Mouse (Mus musculus) lung, embryonic 14.5 days (tissue): ENCODE data around the gene Aff1. TPM values are rescaled to one million over a fixed set of nuclear protein-coding genes. Genes with fewer than 3 reads are reported as not detected.

ENCODE experiments used
- ATAC-seq: fragments of 200-750 bp; cut with Nextera tagmentation; 2 replicates; pipeline ENCODE4 v1.8.0; 2017; ENCODE audit warnings: mild to moderate bottlenecking, moderate TSS enrichment, moderate library complexity; ENCODE audit not compliant: insufficient read depth
- DNase-seq: peaks from one replicate; pipeline ENCODE4 v3.0.0-alpha.2; 2015
- H3K27ac ChIP-seq: fragments of 300-500 bp; sonication (generic); 2 replicates; pipeline ENCODE4 v1.5.1; 2014; ENCODE audit warnings: low read depth, mild to moderate bottlenecking, moderate library complexity
- H3K27me3 ChIP-seq: fragments of 300-500 bp; sonication (generic); 2 replicates; pipeline ENCODE4 v1.6.1; 2014; ENCODE audit warnings: low read length, control low read depth; ENCODE audit not compliant: insufficient read depth
- H3K36me3 ChIP-seq: fragments of 300-500 bp; sonication (generic); 2 replicates; pipeline ENCODE4 v1.6.1; 2014; ENCODE audit warnings: control low read depth; ENCODE audit not compliant: insufficient read depth
- H3K4me1 ChIP-seq: fragments of 300-500 bp; sonication (generic); 2 replicates; pipeline ENCODE4 v1.6.1; 2014; ENCODE audit warnings: antibody characterized with exemption, control low read depth; ENCODE audit not compliant: insufficient read depth
- H3K4me2 ChIP-seq: fragments of 300-500 bp; sonication (generic); 2 replicates; pipeline ENCODE4 v1.6.1; 2014; ENCODE audit warnings: mild to moderate bottlenecking
- H3K4me3 ChIP-seq: fragments of 300-500 bp; sonication (generic); 2 replicates; pipeline ENCODE4 v1.5.1; 2014; ENCODE audit warnings: low read depth, low read length
- H3K9ac ChIP-seq: fragments of 300-500 bp; sonication (generic); 2 replicates; pipeline ENCODE4 v1.6.1; 2014
- H3K9me3 ChIP-seq: fragments of 300-500 bp; sonication (generic); 2 replicates; pipeline ENCODE4 v1.6.1; 2016; ENCODE audit warnings: low read depth, low read length, control low read depth
- CTCF ChIP-seq: IDR thresholded peaks from 2 replicates; pipeline ENCODE4 v1.5.1; 2016; ENCODE audit warnings: antibody characterized with exemption, low read depth
- WGBS: fragments of 180-500 bp; shearing (Covaris S2); extraction: QIAGEN DNeasy Blood & Tissue Kit; methylation state at CpG from one replicate; pipeline ENCODE4 v1.1.7; 2014; 5-methylcytosine and 5-hydroxymethylcytosine counted together
- polyA plus RNA-seq: library from polyadenylated mRNA; unstranded; fragments of >200 nt; fragmentation: Nextera tagmentation; extraction: Ambion mirVana; gene quantifications from 2 replicates; pipeline ENCODE4 v1.2.1, GENCODE M21; 2014

The Aff1 gene
- polyA plus RNA-seq, 1 experiment from 2014 or later, result 7.1 TPM

- no peak for DNase-seq
- no peak for ATAC-seq
- Histone ChIP-seq H3K9me3 (no peaks in the 10 kb centered on the region), H3K36me3 (no peaks in the 10 kb centered on the region), H3K27me3 (0 out of 2 replicates have a peak, but pooled peaks cover 3% of the 10 kb centered on the region), H3K4me2 (no peak overlapping the region), H3K4me3 (no peak overlapping the region), H3K4me1 (0 out of 2 replicates have a peak, but pooled peaks cover 6% of the 10 kb centered on the region), H3K9ac (no peak overlapping the region), H3K27ac (no peak overlapping the region)
- 25% methylated on average over 3 of the region's 3 CpGs for WGBS
- no peak for TF ChIP-seq CTCF
Measured at GRCm38 (mm10) chr5:103724823-103725222, 32.6 kb downstream of the Aff1 start.

GRCm38 (mm10) chr5:103725268-103726149, 33.3 kb downstream of the Aff1 start:
- 56% methylated on average over 9 of the region's 9 CpGs for WGBS
- Histone ChIP-seq H3K4me3 (no peak overlapping the region), H3K36me3 (no peaks in the 10 kb centered on the region), H3K9ac (no peak overlapping the region), H3K27ac (no peak overlapping the region), H3K9me3 (no peaks in the 10 kb centered on the region), H3K27me3 (0 out of 2 replicates have a peak, but pooled peaks cover 3% of the 10 kb centered on the region), H3K4me2 (no peak overlapping the region), H3K4me1 (0 out of 2 replicates have a peak, but pooled peaks cover 6% of the 10 kb centered on the region)
- no peak for TF ChIP-seq CTCF
- DNase-seq, result no peak
- ATAC-seq, result no peak

GRCm38 (mm10) chr5:103726281-103726938, 34.2 kb downstream of the Aff1 start:
- Histone ChIP-seq H3K4me3 (no peak overlapping the region), H3K9ac (no peak overlapping the region), H3K4me1 (0 out of 2 replicates have a peak, but pooled peaks cover 6% of the 10 kb centered on the region), H3K9me3 (no peaks in the 10 kb centered on the region), H3K27ac (no peak overlapping the region), H3K4me2 (no peak overlapping the region), H3K36me3 (no peaks in the 10 kb centered on the region), H3K27me3 (0 out of 2 replicates have a peak, but pooled peaks cover 3% of the 10 kb centered on the region)
- DNase-seq, result no peak
- no peak for ATAC-seq
- no peak for TF ChIP-seq CTCF
- WGBS, result 31% methylated on average over 8 of the region's 8 CpGs

- 0 out of 2 replicates have a peak, but pooled peaks cover 3% of the 10 kb centered on the region for H3K27me3 ChIP-seq
- H3K4me1 ChIP-seq, result 0 out of 2 replicates have a peak, but pooled peaks cover 6% of the 10 kb centered on the region
- H3K4me3 ChIP-seq, result no peak overlapping the region
- ATAC-seq, result no peak
- no peaks in the 10 kb centered on the region for H3K36me3 ChIP-seq
- TF ChIP-seq CTCF, result no peak
- no peak overlapping the region for H3K27ac ChIP-seq
- 90% methylated on average over 4 of the region's 4 CpGs for WGBS
- H3K4me2 ChIP-seq, result no peak overlapping the region
- DNase-seq, result no peak
- H3K9ac ChIP-seq, result no peak overlapping the region
- H3K9me3 ChIP-seq, result no peaks in the 10 kb centered on the region
Measured at GRCm38 (mm10) chr5:103727777-103728395, 35.7 kb downstream of the Aff1 start.

- H3K9me3 ChIP-seq, result no peaks in the 10 kb centered on the region
Measured at GRCm38 (mm10) chr5:103729225-103729624, 37.1 kb downstream of the Aff1 start.

GRCm38 (mm10) chr5:103730142-103730541, 38.0 kb downstream of the Aff1 start:
- H3K4me3 ChIP-seq, result no peak overlapping the region
- H3K9ac ChIP-seq, result no peak overlapping the region
- no peak overlapping the region for H3K4me2 ChIP-seq
- ATAC-seq, result no peak
- no peaks in the 10 kb centered on the region for H3K36me3 ChIP-seq
- H3K9me3 ChIP-seq, result no peaks in the 10 kb centered on the region
- H3K4me1 ChIP-seq, result no peaks in the 10 kb centered on the region
- 89% methylated on average over 1 of the region's 1 CpGs for WGBS
- H3K27ac ChIP-seq, result no peak overlapping the region
- DNase-seq, result no peak
- 0 out of 2 replicates have a peak, but pooled peaks cover 3% of the 10 kb centered on the region for H3K27me3 ChIP-seq
- no peak for TF ChIP-seq CTCF

More at GRCm38 (mm10) chr5:103729225-103729624, 37.1 kb downstream of the Aff1 start:
- no peak for ATAC-seq
- H3K4me1 ChIP-seq, result 0 out of 2 replicates have a peak, but pooled peaks cover 5% of the 10 kb centered on the region
- no peaks in the 10 kb centered on the region for H3K36me3 ChIP-seq
- 0 out of 2 replicates have a peak, but pooled peaks cover 3% of the 10 kb centered on the region for H3K27me3 ChIP-seq
- TF ChIP-seq CTCF, result no peak
- no peak for DNase-seq
- H3K9ac ChIP-seq, result no peak overlapping the region
- no peak overlapping the region for H3K4me2 ChIP-seq
- 66% methylated on average over 1 of the region's 1 CpGs for WGBS
- H3K4me3 ChIP-seq, result no peak overlapping the region
- H3K27ac ChIP-seq, result no peak overlapping the region
